In genomic region chr5:143579537-143580203, GRCm38 (mm10) we compare ENCODE assay signal across 13 mouse cellular contexts. TPM values are rescaled to one million over a fixed set of nuclear protein-coding genes. Genes with fewer than 3 reads are reported as not detected.
A peak's percentile ranks its signal among the peaks of the same experiment; 100 is the strongest.
DNase-seq lines count a peak whose midpoint lies in the region; ATAC-seq and TF ChIP-seq lines count a peak whose summit lies in the region.
"Had no signal": no experiment of that assay in that cellular context is flagged by ENCODE, and none has a peak within 500 bp of the region (broad histone marks: within the 10 kb centered on the region; RNA-seq: fewer than 3 reads in every experiment).

No protein-coding gene starts in this region.

- no peak for DNase-seq in frontal cortex, postnatal 14 days (ENCODE audit: low spot score in 2 of 2)
- peak; percentile 33 for DNase-seq in liver, adult 2 months (ENCODE audit: extremely low read depth, low read depth, low spot score)
- DNase-seq in brain, adult 2 months (ENCODE audit: low read depth, low spot score), result peak; percentile 83
- no peak for DNase-seq in spleen, postnatal 10 days (ENCODE audit: low spot score in 2 of 2)
- no peak for DNase-seq in gastrocnemius, postnatal 10 days
- DNase-seq: kidney, adult 2 months; lung, embryonic 14.5 days had no signal

- H3K4me1 ChIP-seq in liver, adult 2 months (ENCODE audit: control insufficient read depth, insufficient read depth, low read length), result no peaks in the 10 kb centered on the region
- H3K4me1 ChIP-seq in liver, embryonic 12.5 days, result no peaks in the 10 kb centered on the region
- H3K4me1 ChIP-seq: embryonic facial prominence, embryonic 15.5 days had no signal

- ATAC-seq in frontal cortex, adult (ENCODE audit: low TSS enrichment), result peak; percentile 83; the same call in 1 of the 2 replicates
- ATAC-seq in liver, embryonic 12.5 days, result no peak
- ATAC-seq in megakaryocyte progenitor cell, adult 5-6 weeks (replicated peaks; ENCODE audit: poor library complexity), result peak; percentile 95

- H3K4me3 ChIP-seq in liver, adult 2 months (ENCODE audit: insufficient read depth, low read depth, low read length), result no peak overlapping the region
- no peak overlapping the region for H3K4me3 ChIP-seq in liver, embryonic 12.5 days
- H3K4me3 ChIP-seq: embryonic facial prominence, embryonic 15.5 days; heart, embryonic 13.5 days; stomach, embryonic 15.5 days had no signal

- no peaks in the 10 kb centered on the region for H3K27me3 ChIP-seq in liver, adult 2 months (ENCODE audit: control insufficient read depth, insufficient read depth, low read length)
- no peaks in the 10 kb centered on the region; the same call in 1 of the 2 replicates for H3K27me3 ChIP-seq in liver, embryonic 12.5 days (replicated peaks)
- H3K27me3 ChIP-seq: embryonic facial prominence, embryonic 15.5 days; heart, embryonic 13.5 days; stomach, embryonic 15.5 days had no signal

- no peak for TF ChIP-seq POLR2A in liver, adult 2 months (IDR thresholded peaks at IDR 0.05; ENCODE audit: extremely low read depth, insufficient read depth, low read length)

- H3K79me2 ChIP-seq in liver, adult 2 months (ENCODE audit: control insufficient read depth, insufficient read depth, low read length), result no peaks in the 10 kb centered on the region

- no peak overlapping the region for H3K9ac ChIP-seq in liver, adult 2 months (ENCODE audit: low read depth, low read length)
- H3K9ac ChIP-seq in liver, embryonic 12.5 days, result no peak overlapping the region
- H3K9ac ChIP-seq: embryonic facial prominence, embryonic 15.5 days; heart, embryonic 13.5 days; lung, embryonic 14.5 days; stomach, embryonic 15.5 days had no signal

- H3K27ac ChIP-seq in liver, adult 2 months (replicated peaks; ENCODE audit: insufficient read depth, low read depth, low read length), result no peak overlapping the region
- H3K27ac ChIP-seq in liver, embryonic 12.5 days, result no peak overlapping the region
- H3K27ac ChIP-seq: embryonic facial prominence, embryonic 15.5 days; heart, embryonic 13.5 days; stomach, embryonic 15.5 days had no signal

- TF ChIP-seq CTCF in liver, adult 2 months (IDR thresholded peaks at IDR 0.05; ENCODE audit: low read depth, low read length), result no peak

- H3K9me3 ChIP-seq in liver, embryonic 12.5 days (replicated peaks), result no peaks in the 10 kb centered on the region
- H3K9me3 ChIP-seq: embryonic facial prominence, embryonic 15.5 days; stomach, embryonic 15.5 days had no signal

- no peaks in the 10 kb centered on the region for H3K36me3 ChIP-seq in liver, adult 2 months (ENCODE audit: control insufficient read depth, insufficient read depth, low read length)
- H3K36me3 ChIP-seq in liver, embryonic 12.5 days, result no peaks in the 10 kb centered on the region
- H3K36me3 ChIP-seq: embryonic facial prominence, embryonic 15.5 days; heart, embryonic 13.5 days; stomach, embryonic 15.5 days had no signal

- H3K4me2 ChIP-seq in liver, embryonic 12.5 days, result no peak overlapping the region
- H3K4me2 ChIP-seq: embryonic facial prominence, embryonic 15.5 days; heart, embryonic 13.5 days; lung, embryonic 14.5 days; stomach, embryonic 15.5 days had no signal

- WGBS in liver, adult 2 months, result 88% methylated on average over 10 of the region's 10 CpGs
- WGBS in liver, embryonic 12.5 days (ENCODE audit: insufficient replicate concordance), result 46% methylated on average over 10 of the region's 10 CpGs

RNA-seq across cellular contexts. Expression of gene Cyth3, which starts 42.6 kb away (rescaled TPM):
- total RNA-seq in liver, adult 2 months (2014; rRNA removed), result 4.4 and 5.5 TPM in 2 replicates
- polyA plus RNA-seq in liver, adult 2 months (2012; rRNA removed), result 2.1 and 2.9 TPM in 2 replicates
- 46.0 and 47.7 TPM in 2 replicates for polyA plus RNA-seq in liver, embryonic 12.5 days (2016; fragmentation: Nextera tagmentation; extraction: Ambion mirVana)
- total RNA-seq in megakaryocyte progenitor cell, adult 5-6 weeks (2015), result 10.4 and 15.7 TPM in 2 replicates
- total RNA-seq in megakaryocyte progenitor cell, adult 5-6 weeks (2017), result 8.8 and 17.4 TPM in 2 replicates
- 10 to 100 TPM; 39.9 to 51.8 TPM for total RNA-seq in gastrocnemius, postnatal 10 days (2021)

RNA-seq across cellular contexts. Expression of gene Rac1, which starts 51.8 kb away (rescaled TPM):
- total RNA-seq in liver, adult 2 months (2014; rRNA removed), result 38.6 and 69.0 TPM in 2 replicates
- 99.8 and 114 TPM in 2 replicates for polyA plus RNA-seq in liver, adult 2 months (2012; rRNA removed)
- polyA plus RNA-seq in liver, embryonic 12.5 days (2016; fragmentation: Nextera tagmentation; extraction: Ambion mirVana), result 254 and 256 TPM in 2 replicates
- 654 and 681 TPM in 2 replicates for total RNA-seq in megakaryocyte progenitor cell, adult 5-6 weeks (2015)
- 85.9 and 114 TPM in 2 replicates for total RNA-seq in megakaryocyte progenitor cell, adult 5-6 weeks (2017)
- total RNA-seq in gastrocnemius, postnatal 10 days (2021), result 100 to 1,000 TPM; 237 to 250 TPM

Comparison
In these comparisons a context has a peak if more than half of its experiments do, and no peak if none do; other contexts are left out.
1. DNase-seq: peak in liver, adult 2 months (single experiment) and brain, adult 2 months (single experiment); none in frontal cortex, postnatal 14 days (0 of 2), spleen, postnatal 10 days (0 of 2) and gastrocnemius, postnatal 10 days (single experiment).